Mouse (Mus musculus) liver, embryonic 11.5 days (tissue): ENCODE results near the gene AW011738. TPM values are rescaled to one million over a fixed set of nuclear protein-coding genes. Genes with fewer than 3 reads are reported as not detected.

Source experiments
- ATAC-seq: fragments of 200-750 bp; cut with Nextera tagmentation; replicated peaks from 2 replicates; pipeline ENCODE4 v1.8.0; 2017; ENCODE audit warnings: moderate number of reproducible peaks, mild to moderate bottlenecking, moderate TSS enrichment, moderate library complexity; ENCODE audit not compliant: low FRiP score
- DNase-seq: peaks from one replicate; pipeline ENCODE4 v3.0.0-alpha.2; 2017; ENCODE audit warnings: low spot score
- H3K27ac ChIP-seq: fragments of 300-500 bp; sonication (generic); 2 replicates; pipeline ENCODE4 v1.5.1; 2014; ENCODE audit warnings: mild to moderate bottlenecking, low read depth, low read length, control low read depth
- H3K27me3 ChIP-seq: fragments of 300-500 bp; sonication (generic); replicated peaks from 2 replicates; pipeline ENCODE4 v1.6.1; 2014; ENCODE audit warnings: low read length, mixed read lengths; ENCODE audit not compliant: control insufficient read depth, insufficient read depth
- H3K36me3 ChIP-seq: fragments of 300-500 bp; sonication (generic); 2 replicates; pipeline ENCODE4 v1.6.1; 2014; ENCODE audit warnings: mild to moderate bottlenecking, low read length, moderate library complexity, mixed read lengths; ENCODE audit not compliant: control insufficient read depth, insufficient read depth
- H3K4me1 ChIP-seq: fragments of 300-500 bp; sonication (generic); replicated peaks from 2 replicates; pipeline ENCODE4 v1.6.1; 2014; ENCODE audit warnings: low read length, mixed read lengths; ENCODE audit not compliant: control insufficient read depth, insufficient read depth
- H3K4me2 ChIP-seq: fragments of 300-500 bp; sonication (generic); 2 replicates; pipeline ENCODE4 v1.6.1; 2014; ENCODE audit warnings: mild to moderate bottlenecking, control low read depth, moderate library complexity
- H3K4me3 ChIP-seq: fragments of 300-500 bp; sonication (generic); 2 replicates; pipeline ENCODE4 v1.5.1; 2014; ENCODE audit warnings: low read depth, low read length, control low read depth
- H3K9ac ChIP-seq: fragments of 300-500 bp; sonication (generic); 2 replicates; pipeline ENCODE4 v1.6.1; 2014; ENCODE audit warnings: low read depth, low read length, control low read depth
- H3K9me3 ChIP-seq: fragments of 300-500 bp; sonication (generic); 2 replicates; pipeline ENCODE4 v1.6.1; 2016; ENCODE audit warnings: low read length, inconsistent platforms, mixed read lengths; ENCODE audit not compliant: control insufficient read depth
- WGBS: fragments of 180-500 bp; shearing (Covaris S2); extraction: QIAGEN DNeasy Blood & Tissue Kit; methylation state at CpG from one replicate; pipeline ENCODE4 v1.1.7; 2014; 5-methylcytosine and 5-hydroxymethylcytosine counted together
- polyA plus RNA-seq: library from polyadenylated mRNA; unstranded; fragments of >200 nt; fragmentation: Nextera tagmentation; extraction: Ambion mirVana; gene quantifications from 2 replicates; pipeline ENCODE4 v1.2.1, GENCODE M21; 2014

The AW011738 gene
- polyA plus RNA-seq, 1 experiment from 2014 or later = 0.08 TPM

GRCm38 (mm10) chr4:156227752-156228392 lies 24.8 kb downstream of the AW011738 start:
- Histone ChIP-seq H3K36me3 (peaks cover 22% of the 10 kb centered on the region), H3K27me3 (peaks cover 2% of the 10 kb centered on the region; the same call in 1 of the 2 replicates), H3K9ac (peak overlapping the region; percentile 30; the same call in 1 of the 2 replicates), H3K4me3 (peak overlapping the region; percentile 10; the same call in 1 of the 2 replicates), H3K4me2 (peak overlapping the region; percentile 29), H3K9me3 (no peaks in the 10 kb centered on the region), H3K27ac (no peak overlapping the region), H3K4me1 (peaks cover 12% of the 10 kb centered on the region)
- WGBS = 43% methylated on average over 18 of the region's 18 CpGs
- ATAC-seq (peak; percentile 8; the same call in 1 of the 2 replicates), DNase-seq (no peak)

GRCm38 (mm10) chr4:156228393-156229024 lies 25.4 kb downstream of the AW011738 start:
- ATAC-seq (peak; percentile 40), DNase-seq (no peak)
- Histone ChIP-seq H3K4me1 (peaks cover 12% of the 10 kb centered on the region), H3K27ac (no peak overlapping the region), H3K9ac (no peak overlapping the region; the same call in 1 of the 2 replicates), H3K36me3 (peaks cover 22% of the 10 kb centered on the region), H3K4me3 (peak overlapping the region; percentile 10; the same call in 1 of the 2 replicates), H3K4me2 (0 out of 2 replicates have a peak overlapping the region, but pooled peaks have one; percentile 29), H3K9me3 (no peaks in the 10 kb centered on the region), H3K27me3 (peaks cover under 1% of the 10 kb centered on the region; the same call in 1 of the 2 replicates)
- WGBS = 36% methylated on average over 12 of the region's 12 CpGs

GRCm38 (mm10) chr4:156234021-156234501 lies 31.0 kb downstream of the AW011738 start:
- Histone ChIP-seq H3K9me3 (no peaks in the 10 kb centered on the region), H3K9ac (peak overlapping the region; percentile 90), H3K4me3 (peak overlapping the region; percentile 94), H3K27me3 (no peaks in the 10 kb centered on the region), H3K4me2 (peak overlapping the region; percentile 98), H3K27ac (peak overlapping the region; percentile 55), H3K4me1 (peaks cover 19% of the 10 kb centered on the region), H3K36me3 (peaks cover 39% of the 10 kb centered on the region)
- DNase-seq = no peak
- ATAC-seq = no peak
- 16% methylated on average over 17 of the region's 17 CpGs for WGBS

GRCm38 (mm10) chr4:156234701-156235213 lies 31.7 kb downstream of the AW011738 start, which contains the start of gene Plekhn1:
Gene Plekhn1 (minus strand): TSS chr4:156234857.
- peak; percentile 82 for DNase-seq
- peaks cover 41% of the 10 kb centered on the region for H3K36me3 ChIP-seq
- peaks cover 16% of the 10 kb centered on the region for H3K4me1 ChIP-seq
- WGBS = 0% methylated on average over 38 of the region's 48 CpGs
- H3K27ac ChIP-seq = peak within 1 kb of the TSS; percentile 99
- H3K4me2 ChIP-seq = peak within 1 kb of the TSS; percentile 98
- peak within 1 kb of the TSS; percentile 94 for H3K4me3 ChIP-seq
- ATAC-seq = peak; percentile 33
- H3K27me3 ChIP-seq = no peaks in the 10 kb centered on the region
- peak within 1 kb of the TSS; percentile 93 for H3K9ac ChIP-seq
- H3K9me3 ChIP-seq = no peaks in the 10 kb centered on the region

- peaks cover 44% of the 10 kb centered on the region for H3K36me3 ChIP-seq
- H3K9ac ChIP-seq = peak overlapping the region; percentile 93
- no peaks in the 10 kb centered on the region for H3K27me3 ChIP-seq
- DNase-seq (no peak), ATAC-seq (peak; percentile 40)
- peak overlapping the region; percentile 99 for H3K27ac ChIP-seq
- under 1% methylated on average over 15 of the region's 15 CpGs for whole genome bisulfite sequencing
- peak overlapping the region; percentile 94 for H3K4me3 ChIP-seq
- H3K9me3 ChIP-seq = no peaks in the 10 kb centered on the region
- H3K4me2 ChIP-seq = peak overlapping the region; percentile 98
- H3K4me1 ChIP-seq = peaks cover 16% of the 10 kb centered on the region
Measured at GRCm38 (mm10) chr4:156235360-156235770, 32.3 kb downstream of the AW011738 start.

- Histone ChIP-seq H3K9ac (peak within 1 kb of the TSS; percentile 93), H3K36me3 (peaks cover 45% of the 10 kb centered on the region), H3K4me3 (peak within 1 kb of the TSS; percentile 94), H3K9me3 (no peaks in the 10 kb centered on the region), H3K4me1 (peaks cover 16% of the 10 kb centered on the region), H3K27me3 (no peaks in the 10 kb centered on the region), H3K27ac (peak within 1 kb of the TSS; percentile 99), H3K4me2 (peak within 1 kb of the TSS; percentile 98)
- ATAC-seq (peak; percentile 86), DNase-seq (peak; percentile 96)
- under 1% methylated on average over 85 of the region's 90 CpGs for WGBS
Measured at GRCm38 (mm10) chr4:156235808-156236533, 32.9 kb downstream of the AW011738 start, which contains the start of gene Noc2l. Gene Noc2l (plus strand): TSS chr4:156236010.

GRCm38 (mm10) chr4:156236651-156237447 lies 33.7 kb downstream of the AW011738 start:
- WGBS = 22% methylated on average over 55 of the region's 60 CpGs
- ATAC-seq (no peak), DNase-seq (no peak)
- Histone ChIP-seq H3K36me3 (peaks cover 48% of the 10 kb centered on the region), H3K27me3 (no peaks in the 10 kb centered on the region), H3K27ac (peak overlapping the region; percentile 99), H3K4me2 (peak overlapping the region; percentile 98), H3K9me3 (no peaks in the 10 kb centered on the region), H3K4me3 (peak overlapping the region; percentile 94), H3K9ac (peak overlapping the region; percentile 93), H3K4me1 (peaks cover 16% of the 10 kb centered on the region)
